Mouse (Mus musculus) stomach, postnatal 0 days (tissue): ENCODE data around the gene Rnf141.

Experiments used
- CTCF ChIP-seq: IDR thresholded peaks from 2 replicates; pipeline ENCODE4 v1.5.1; 2016; ENCODE audit warnings: antibody characterized with exemption, low read depth, mild to moderate bottlenecking, moderate library complexity
- EP300 ChIP-seq: optimal IDR thresholded peaks from 2 replicates; pipeline ENCODE3; 2016; ENCODE audit warnings: antibody characterized with exemption

DNA sequence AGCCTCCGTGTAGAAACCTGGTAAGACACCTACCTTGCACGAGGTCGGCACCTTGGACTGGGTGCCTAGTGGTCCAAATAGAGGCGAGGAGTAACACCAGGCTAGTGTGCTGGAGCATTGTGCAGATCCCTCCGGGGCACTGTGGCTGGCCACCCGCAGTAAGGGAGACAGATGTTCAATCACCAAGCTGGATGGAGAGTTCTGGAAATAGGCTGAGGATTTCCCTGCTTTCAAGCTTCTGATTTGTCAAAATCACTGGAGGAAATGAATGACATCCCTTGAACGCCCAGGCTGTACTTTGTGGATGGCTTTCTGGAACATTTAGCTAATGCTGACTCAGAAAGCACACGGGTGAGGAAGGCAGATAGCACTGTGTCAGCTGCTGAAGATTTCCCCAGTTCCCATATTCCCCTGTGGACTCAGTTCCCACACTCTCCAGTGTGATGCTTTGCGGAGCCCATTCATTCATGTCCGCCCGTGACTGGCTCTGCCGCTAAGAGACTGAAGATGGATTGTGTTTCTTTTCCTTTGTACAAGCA, 18.6 kb upstream of the Rnf141 start, which contains the start of gene Lyve1:
- no peak for TF ChIP-seq CTCF
- no peak for TF ChIP-seq EP300
